Mouse (Mus musculus): ENCODE results near the gene 4930519P11Rik.

DNA sequence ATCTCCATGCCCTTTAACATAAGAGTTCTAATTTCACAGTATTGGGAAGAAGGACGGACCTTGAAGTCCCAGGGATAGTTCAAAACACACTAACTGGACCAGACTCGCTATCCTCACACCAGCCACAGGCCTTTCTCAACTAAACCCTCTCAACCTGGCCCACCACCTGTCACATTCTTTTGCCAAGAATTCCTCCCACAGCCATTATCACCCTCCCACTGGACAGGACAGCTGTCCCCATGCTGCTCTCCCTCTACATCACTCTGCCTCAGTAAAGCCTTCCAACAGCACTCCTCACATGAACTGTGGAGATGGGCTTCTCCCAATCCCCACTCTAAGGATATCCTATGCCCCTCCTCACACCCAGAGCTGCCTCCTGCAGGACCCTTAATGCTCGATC lies 47.7 kb downstream of the 4930519P11Rik start:
- no peak for TF ChIP-seq CTCF (IDR thresholded peaks at IDR 0.05; ENCODE audit: low read depth)
- no peak for TF ChIP-seq EP300 (IDR thresholded peaks at IDR 0.05; ENCODE audit: low read depth)
